Mouse (Mus musculus) heart, embryonic 15.5 days (tissue): Measurements from ENCODE around the gene Ethe1. TPM values are rescaled to one million over a fixed set of nuclear protein-coding genes. Genes with fewer than 3 reads are reported as not detected.
A peak's percentile ranks its signal among the peaks of the same experiment; 100 is the strongest.

Source experiments
- ATAC-seq: fragments of 200-750 bp; cut with Nextera tagmentation; replicated peaks from 2 replicates; pipeline ENCODE4 v1.8.0; 2017; ENCODE audit warnings: low read depth, moderate TSS enrichment; ENCODE audit not compliant: insufficient number of reproducible peaks, insufficient read depth, low FRiP score
- H3K27ac ChIP-seq: fragments of 300-500 bp; sonication (generic); 2 replicates; pipeline ENCODE4 v1.5.1; 2015; ENCODE audit warnings: mild to moderate bottlenecking, inconsistent platforms
- H3K27me3 ChIP-seq: fragments of 300-500 bp; sonication (generic); 2 replicates; pipeline ENCODE4 v1.6.1; 2015; ENCODE audit warnings: inconsistent platforms
- H3K36me3 ChIP-seq: fragments of 300-500 bp; sonication (generic); 2 replicates; pipeline ENCODE4 v1.6.1; 2015; ENCODE audit warnings: mild to moderate bottlenecking, inconsistent platforms
- H3K4me1 ChIP-seq: fragments of 300-500 bp; sonication (generic); replicated peaks from 2 replicates; pipeline ENCODE4 v1.6.1; 2015; ENCODE audit warnings: inconsistent platforms
- H3K4me2 ChIP-seq: fragments of 300-500 bp; sonication (generic); 2 replicates; pipeline ENCODE4 v1.6.1; 2015; ENCODE audit warnings: inconsistent platforms, mild to moderate bottlenecking, moderate library complexity
- H3K4me3 ChIP-seq: fragments of 300-500 bp; sonication (generic); 2 replicates; pipeline ENCODE4 v1.5.1; 2015; ENCODE audit warnings: mild to moderate bottlenecking, inconsistent platforms
- H3K9ac ChIP-seq: fragments of 300-500 bp; sonication (generic); 2 replicates; pipeline ENCODE4 v1.6.1; 2015; ENCODE audit warnings: mild to moderate bottlenecking, inconsistent platforms
- H3K9me3 ChIP-seq: fragments of 300-500 bp; sonication (generic); replicated peaks from 2 replicates; pipeline ENCODE4 v1.6.1; 2016; ENCODE audit warnings: inconsistent platforms
- WGBS: fragments of 180-500 bp; shearing (Covaris S2); methylation state at CpG from one replicate; pipeline ENCODE4 v1.1.7; 2015; ENCODE audit warnings: mixed read lengths; 5-methylcytosine and 5-hydroxymethylcytosine counted together
- polyA plus RNA-seq: library from polyadenylated mRNA; unstranded; fragments of >200 nt; fragmentation: Nextera tagmentation; extraction: Ambion mirVana; gene quantifications from 2 replicates; pipeline ENCODE4 v1.2.1, GENCODE M21; 2015

Ethe1 gene
- polyA plus RNA-seq, 1 experiment from 2014 or later, result 20.5 TPM

GRCm38 (mm10) chr7:24637046-24637445 is 49.7 kb downstream of the Ethe1 start:
- H3K9me3 ChIP-seq, result no peaks in the 10 kb centered on the region
- WGBS, result 3% methylated on average over 18 of the region's 18 CpGs
- H3K27me3 ChIP-seq, result peaks cover 73% of the 10 kb centered on the region
- H3K9ac ChIP-seq, result no peak overlapping the region
- no peak overlapping the region for H3K4me2 ChIP-seq
- no peak for ATAC-seq
- no peak overlapping the region for H3K27ac ChIP-seq
- peaks cover 11% of the 10 kb centered on the region for H3K4me1 ChIP-seq
- H3K4me3 ChIP-seq, result no peak overlapping the region; the same call in 1 of the 2 replicates
- no peaks in the 10 kb centered on the region for H3K36me3 ChIP-seq

GRCm38 (mm10) chr7:24638026-24638856 is 50.9 kb downstream of the Ethe1 start:
- Histone ChIP-seq H3K36me3 (no peaks in the 10 kb centered on the region), H3K4me2 (peak overlapping the region; percentile 74), H3K4me1 (peaks cover 11% of the 10 kb centered on the region), H3K27ac (no peak overlapping the region), H3K9me3 (no peaks in the 10 kb centered on the region), H3K9ac (peak overlapping the region; percentile 19; the same call in 1 of the 2 replicates), H3K4me3 (peak overlapping the region; percentile 42), H3K27me3 (peaks cover 83% of the 10 kb centered on the region)
- ATAC-seq, result no peak; the same call in 1 of the 2 replicates
- WGBS, result 4% methylated on average over 35 of the region's 35 CpGs

GRCm38 (mm10) chr7:24640450-24640849 is 53.1 kb downstream of the Ethe1 start:
- H3K27ac ChIP-seq, result no peak overlapping the region
- H3K9ac ChIP-seq, result no peak overlapping the region
- peaks cover 76% of the 10 kb centered on the region for H3K27me3 ChIP-seq
- no peaks in the 10 kb centered on the region for H3K36me3 ChIP-seq
- 69% methylated on average over 13 of the region's 13 CpGs for WGBS
- H3K9me3 ChIP-seq, result no peaks in the 10 kb centered on the region
- H3K4me1 ChIP-seq, result peaks cover 11% of the 10 kb centered on the region
- ATAC-seq, result no peak
- no peak overlapping the region for H3K4me3 ChIP-seq
- no peak overlapping the region for H3K4me2 ChIP-seq

GRCm38 (mm10) chr7:24642491-24642890 is 55.1 kb downstream of the Ethe1 start:
- WGBS, result 5% methylated on average over 9 of the region's 9 CpGs
- ATAC-seq, result no peak
- H3K4me2 ChIP-seq, result no peak overlapping the region

GRCm38 (mm10) chr7:24644492-24644891 is 57.1 kb downstream of the Ethe1 start:
- ATAC-seq, result no peak
- Histone ChIP-seq H3K4me3 (no peak overlapping the region), H3K36me3 (no peaks in the 10 kb centered on the region), H3K27me3 (peaks cover 36% of the 10 kb centered on the region), H3K9ac (no peak overlapping the region), H3K4me2 (no peak overlapping the region), H3K27ac (no peak overlapping the region), H3K9me3 (no peaks in the 10 kb centered on the region), H3K4me1 (no peaks in the 10 kb centered on the region)
- WGBS, result 82% methylated on average over 6 of the region's 6 CpGs

More at GRCm38 (mm10) chr7:24642491-24642890, 55.1 kb downstream of the Ethe1 start:
- H3K27me3 ChIP-seq, result peaks cover 56% of the 10 kb centered on the region
- no peak overlapping the region for H3K27ac ChIP-seq
- H3K9ac ChIP-seq, result no peak overlapping the region
- peaks cover 11% of the 10 kb centered on the region for H3K4me1 ChIP-seq
- no peaks in the 10 kb centered on the region for H3K9me3 ChIP-seq
- H3K4me3 ChIP-seq, result no peak overlapping the region
- no peaks in the 10 kb centered on the region for H3K36me3 ChIP-seq

GRCm38 (mm10) chr7:24644996-24645395 is 57.7 kb downstream of the Ethe1 start:
- no peak overlapping the region for H3K27ac ChIP-seq
- 69% methylated on average over 7 of the region's 7 CpGs for WGBS
- H3K27me3 ChIP-seq, result peaks cover 31% of the 10 kb centered on the region
- H3K4me2 ChIP-seq, result no peak overlapping the region
- H3K9me3 ChIP-seq, result no peaks in the 10 kb centered on the region
- H3K4me1 ChIP-seq, result no peaks in the 10 kb centered on the region
- no peak overlapping the region for H3K9ac ChIP-seq
- H3K36me3 ChIP-seq, result no peaks in the 10 kb centered on the region
- H3K4me3 ChIP-seq, result no peak overlapping the region
- ATAC-seq, result no peak

DNA sequence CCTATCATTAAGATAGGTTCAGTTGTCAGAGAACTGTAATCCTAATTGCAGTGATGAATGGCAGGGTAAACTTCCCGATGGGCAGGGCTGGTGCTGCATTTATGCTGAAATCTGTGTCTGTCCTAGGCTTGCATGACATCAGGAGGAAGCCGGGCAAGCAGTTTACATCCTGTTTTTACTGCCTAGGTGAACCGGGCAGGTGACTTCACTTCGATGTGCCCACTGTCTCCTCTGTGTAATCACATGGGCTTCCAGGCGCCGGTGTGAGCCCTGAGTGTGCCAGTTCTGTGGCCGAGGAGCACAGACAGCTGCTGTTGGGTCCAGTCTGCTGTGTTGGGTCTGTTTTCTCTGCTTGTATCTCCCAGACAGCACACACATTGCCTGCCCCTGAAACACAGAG is 59.1 kb downstream of the Ethe1 start:
- H3K4me2 ChIP-seq, result no peak overlapping the region
- ATAC-seq, result no peak
- no peak overlapping the region for H3K27ac ChIP-seq
- H3K9ac ChIP-seq, result no peak overlapping the region
- no peaks in the 10 kb centered on the region for H3K9me3 ChIP-seq
- no peaks in the 10 kb centered on the region for H3K36me3 ChIP-seq
- WGBS, result 69% methylated on average over 7 of the region's 7 CpGs
- peaks cover 16% of the 10 kb centered on the region for H3K27me3 ChIP-seq
- no peaks in the 10 kb centered on the region for H3K4me1 ChIP-seq
- no peak overlapping the region for H3K4me3 ChIP-seq

DNA sequence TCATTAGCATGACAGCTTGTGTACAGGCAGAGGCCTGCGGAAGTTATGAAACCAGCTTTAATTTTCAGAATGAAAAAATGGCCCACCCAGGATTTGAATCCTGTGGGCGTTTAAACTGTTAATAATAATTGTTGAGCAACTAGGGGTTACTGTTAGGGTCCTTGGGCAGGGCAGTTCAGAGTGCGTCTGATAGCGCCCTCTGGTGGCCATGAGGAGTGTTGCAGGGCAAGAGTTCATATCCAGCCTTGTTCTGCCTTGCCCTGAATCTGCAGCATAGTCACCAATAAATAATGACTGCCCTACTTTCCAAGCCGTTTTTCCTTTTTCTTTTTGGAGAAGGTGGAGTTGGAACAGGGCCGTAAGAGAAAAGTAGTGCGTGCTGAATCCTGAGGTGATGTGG is 66.3 kb downstream of the Ethe1 start:
- Histone ChIP-seq H3K4me3 (no peak overlapping the region), H3K36me3 (no peaks in the 10 kb centered on the region), H3K27ac (no peak overlapping the region), H3K4me1 (no peaks in the 10 kb centered on the region), H3K9ac (no peak overlapping the region), H3K9me3 (no peaks in the 10 kb centered on the region), H3K27me3 (no peaks in the 10 kb centered on the region), H3K4me2 (no peak overlapping the region)
- no peak for ATAC-seq
- 19% methylated on average over 7 of the region's 7 CpGs for WGBS

Other genes starting within 250 kb of the Ethe1 start
- gene Lypd5, start 238.3 kb upstream of the Ethe1 start, polyA plus RNA-seq, result 0.09 TPM in 1 of 2 replicates, not detected in the other
- gene Kcnn4, start 217.3 kb upstream of the Ethe1 start, polyA plus RNA-seq, result 1.7 and 8.5 TPM in 2 replicates
- 17.1 and 23.8 TPM in 2 replicates for gene Smg9, start 187.9 kb upstream of the Ethe1 start, polyA plus RNA-seq
- gene Irgc1, start 135.2 kb upstream of the Ethe1 start, polyA plus RNA-seq, result not detected in 2 replicates
- 8.2 and 9.9 TPM in 2 replicates for gene Plaur, start 125.1 kb upstream of the Ethe1 start, polyA plus RNA-seq
- gene Cadm4, start 105.5 kb upstream of the Ethe1 start, polyA plus RNA-seq, result 1.3 and 2.0 TPM in 2 replicates
- 37.5 and 40.8 TPM in 2 replicates for gene Zfp428, start 80.5 kb upstream of the Ethe1 start, polyA plus RNA-seq
- 0.25 and 0.29 TPM in 2 replicates for gene AC161166.1, start 75.1 kb upstream of the Ethe1 start, polyA plus RNA-seq
- gene Irgq, start 56.9 kb upstream of the Ethe1 start, polyA plus RNA-seq, result 6.0 and 8.3 TPM in 2 replicates
- 0.46 TPM in 1 of 2 replicates, not detected in the other for gene Pinlyp, start 41.4 kb upstream of the Ethe1 start, polyA plus RNA-seq
- 56.6 and 83.1 TPM in 2 replicates for gene Xrcc1, start 41.3 kb upstream of the Ethe1 start, polyA plus RNA-seq
- gene Zfp575, start 98 bp downstream of the Ethe1 start, polyA plus RNA-seq, result 0.92 and 1.4 TPM in 2 replicates
- 0.06 and 0.18 TPM in 2 replicates for gene Phldb3, start 23.2 kb downstream of the Ethe1 start, polyA plus RNA-seq
- gene Lypd3, start 49.0 kb downstream of the Ethe1 start, polyA plus RNA-seq, result 0.10 and 0.43 TPM in 2 replicates
- gene Tex101, start 89.1 kb downstream of the Ethe1 start, polyA plus RNA-seq, result not detected in 2 replicates
- gene BC049730, start 121.7 kb downstream of the Ethe1 start, polyA plus RNA-seq, result not detected in 2 replicates
- gene Gm4763, start 139.4 kb downstream of the Ethe1 start, polyA plus RNA-seq, result not detected in 2 replicates
- 0.13 and 0.27 TPM in 2 replicates for gene Cd177, start 172.8 kb downstream of the Ethe1 start, polyA plus RNA-seq
- gene Ceacam10, start 189.7 kb downstream of the Ethe1 start, polyA plus RNA-seq, result 0.20 TPM in 1 of 2 replicates, not detected in the other